Comparison of ENCODE assay signal across 25 mouse cellular contexts in genomic region chr7:76321866-76322553, GRCm38 (mm10).
"Had no signal": no experiment of that assay in that cellular context is flagged by ENCODE, and none has a peak within 500 bp of the region (broad histone marks: within the 10 kb centered on the region; RNA-seq: fewer than 3 reads in every experiment).

No protein-coding gene starts in this region.

- H3K4me2 ChIP-seq: heart, embryonic 11.5 days; heart, embryonic 13.5 days; heart, embryonic 15.5 days; hindbrain, embryonic 13.5 days; hindbrain, embryonic 15.5 days; limb, embryonic 12.5 days; liver, embryonic 11.5 days; liver, embryonic 13.5 days; liver, embryonic 15.5 days had no signal

- H3K4me3 ChIP-seq: heart, adult 2 months; heart, embryonic 13.5 days; heart, embryonic 15.5 days; hindbrain, embryonic 13.5 days; hindbrain, embryonic 15.5 days; limb, embryonic 10.5 days; limb, embryonic 12.5 days; liver, embryonic 13.5 days; liver, embryonic 15.5 days had no signal

- ATAC-seq: forebrain, postnatal 0 days; hindbrain, postnatal 0 days; intestine, embryonic 16.5 days had no signal

- H3K36me3 ChIP-seq: heart, embryonic 13.5 days; heart, embryonic 15.5 days; hindbrain, embryonic 13.5 days; hindbrain, embryonic 15.5 days; limb, embryonic 10.5 days; limb, embryonic 12.5 days; liver, embryonic 13.5 days; liver, embryonic 15.5 days had no signal

- H3K9me3 ChIP-seq: heart, embryonic 13.5 days; heart, embryonic 15.5 days; hindbrain, embryonic 13.5 days; hindbrain, embryonic 15.5 days; limb, embryonic 10.5 days; limb, embryonic 12.5 days; liver, embryonic 13.5 days; liver, embryonic 15.5 days had no signal

- H3K27me3 ChIP-seq: heart, embryonic 13.5 days; heart, embryonic 15.5 days; hindbrain, embryonic 13.5 days; hindbrain, embryonic 15.5 days; limb, embryonic 12.5 days; liver, embryonic 13.5 days; liver, embryonic 15.5 days had no signal

- H3K4me1 ChIP-seq: heart, embryonic 13.5 days; heart, embryonic 15.5 days; hindbrain, embryonic 13.5 days; hindbrain, embryonic 15.5 days; limb, embryonic 10.5 days; limb, embryonic 12.5 days; liver, embryonic 13.5 days; liver, embryonic 15.5 days had no signal

- H3K27ac ChIP-seq: heart, adult 2 months; heart, embryonic 13.5 days; heart, embryonic 15.5 days; hindbrain, embryonic 13.5 days; hindbrain, embryonic 15.5 days; hindbrain, postnatal 0 days; limb, embryonic 10.5 days; limb, embryonic 12.5 days; liver, embryonic 13.5 days; liver, embryonic 15.5 days had no signal

- H3K9ac ChIP-seq: forebrain, postnatal 0 days; heart, embryonic 13.5 days; heart, embryonic 15.5 days; hindbrain, embryonic 13.5 days; hindbrain, embryonic 15.5 days; limb, embryonic 12.5 days; liver, embryonic 13.5 days; liver, embryonic 15.5 days had no signal

- DNase-seq: forebrain, postnatal 0 days; gastrocnemius, postnatal 14 days; gastrocnemius, postnatal 36 days; heart, adult 11 months; heart, adult 2 months; heart, postnatal 14 days; heart, postnatal 36 days; kidney, adult 11 months; kidney, adult 8-10 months; kidney, postnatal 14 days; layer of hippocampus, adult 9-11 months; layer of hippocampus, postnatal 36 days; liver; liver, embryonic 13.5 days had no signal
